Mouse (Mus musculus) cerebellum, postnatal 14 days (tissue): ENCODE measurements at regions not wholly inside any gene's neighbourhood (a gene's known extent, or its start where the extent isn't known, plus 50 kb on each side); places are given as distances from the start of the nearest gene placed in this dataset.
"Not testable (repeated sequence)": the region's sequence is repeated elsewhere in the genome, so short reads cannot be mapped to it uniquely, and the experiment has no call there.

Experiments
- DNase-seq, 2 experiments: peaks; one replicate each; pipeline ENCODE4 v3.0.0; 2021; ENCODE audit warnings: mixed read lengths in 2 of 2

- DNase-seq = no peak
Measured at GRCm38 (mm10) chr12:70631281-70631680, 178.4 kb downstream of the Tmx1 start.

- peak; percentile 85 to 91 for DNase-seq
Measured at GRCm38 (mm10) chr12:70633194-70633593, 180.3 kb downstream of the Tmx1 start.

- DNase-seq = no peak
Measured at GRCm38 (mm10) chr12:70633622-70634365, 180.9 kb downstream of the Tmx1 start.

GRCm38 (mm10) chr12:70635997-70636396, 183.1 kb downstream of the Tmx1 start:
- DNase-seq = no peak

GRCm38 (mm10) chr12:70640186-70640585, 185.1 kb upstream of the Frmd6 start:
- DNase-seq = no peak

GRCm38 (mm10) chr12:70644910-70645309, 180.4 kb upstream of the Frmd6 start:
- DNase-seq = no peak

GRCm38 (mm10) chr12:70645407-70645806, 179.9 kb upstream of the Frmd6 start:
- no peak for DNase-seq

GRCm38 (mm10) chr12:70647516-70647915, 177.8 kb upstream of the Frmd6 start:
- DNase-seq = no peak

- DNase-seq = no peak
Measured at GRCm38 (mm10) chr12:70648179-70648811, 177.0 kb upstream of the Frmd6 start.

- DNase-seq = no peak
Measured at GRCm38 (mm10) chr12:70648812-70649188, 176.5 kb upstream of the Frmd6 start.

- DNase-seq = no peak
Measured at GRCm38 (mm10) chr12:70649691-70650090, 175.6 kb upstream of the Frmd6 start.

- no peak for DNase-seq
Measured at GRCm38 (mm10) chr12:70650470-70650869, 174.8 kb upstream of the Frmd6 start.

GRCm38 (mm10) chr12:70652751-70653150, 172.6 kb upstream of the Frmd6 start:
- no peak for DNase-seq

- DNase-seq = no peak
Measured at GRCm38 (mm10) chr12:70653971-70654370, 171.3 kb upstream of the Frmd6 start.

- DNase-seq = peak; percentile 52 to 66
Measured at GRCm38 (mm10) chr12:70654546-70654945, 170.8 kb upstream of the Frmd6 start.

- no peak for DNase-seq
Measured at GRCm38 (mm10) chr12:70655411-70655811, 169.9 kb upstream of the Frmd6 start.

- no peak for DNase-seq
Measured at GRCm38 (mm10) chr12:70655900-70656544, 169.3 kb upstream of the Frmd6 start.

GRCm38 (mm10) chr12:70656805-70657492, 168.4 kb upstream of the Frmd6 start:
- no peak for DNase-seq

GRCm38 (mm10) chr12:70657493-70657810, 167.9 kb upstream of the Frmd6 start:
- no peak for DNase-seq

- DNase-seq = no peak
Measured at GRCm38 (mm10) chr12:70658106-70658505, 167.2 kb upstream of the Frmd6 start.

GRCm38 (mm10) chr12:70660388-70660787, 164.9 kb upstream of the Frmd6 start:
- no peak for DNase-seq

- not testable (repeated sequence) for DNase-seq
Measured at GRCm38 (mm10) chr12:70668158-70668557, 157.2 kb upstream of the Frmd6 start.

- DNase-seq = no peak
Measured at GRCm38 (mm10) chr12:70672115-70672514, 153.2 kb upstream of the Frmd6 start.

GRCm38 (mm10) chr12:70673188-70673587, 152.1 kb upstream of the Frmd6 start:
- no peak for DNase-seq
